Mouse (Mus musculus) olfactory bulb, adult 2 months (tissue): ENCODE results near the gene Tsc22d2.

Source experiments
- CTCF ChIP-seq: fragments of 200-500 bp; IDR thresholded peaks from 2 replicates; pipeline ENCODE4 v1.5.1; 2012; ENCODE audit warnings: low read depth, mild to moderate bottlenecking, low read length, moderate library complexity; ENCODE audit not compliant: insufficient read depth
- POLR2A ChIP-seq: fragments of 200-500 bp; IDR thresholded peaks from 2 replicates; pipeline ENCODE4 v1.6.1; 2012; ENCODE audit warnings: mild to moderate bottlenecking, low read depth, low read length, moderate library complexity; ENCODE audit not compliant: insufficient read depth

DNA sequence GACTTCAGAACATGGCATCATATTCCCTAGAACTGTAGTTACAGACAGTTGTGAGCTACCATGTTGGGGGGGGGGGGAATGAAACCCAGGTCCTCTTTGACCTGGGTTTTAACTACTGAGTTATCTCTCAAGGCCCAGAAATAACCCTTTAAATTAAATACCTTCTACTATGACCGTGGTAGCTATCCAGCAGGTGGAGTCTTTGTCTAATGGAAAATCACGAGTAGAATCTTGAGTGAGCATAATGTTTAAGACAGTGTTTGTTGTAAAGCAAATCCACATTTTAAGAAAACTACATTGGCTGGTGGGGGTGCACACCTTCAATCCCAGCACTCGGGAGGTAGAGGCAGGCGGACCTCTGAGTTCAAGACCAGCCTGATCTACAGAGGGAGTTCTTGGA is 99.0 kb downstream of the Tsc22d2 start:
- TF ChIP-seq POLR2A (no peak), CTCF (no peak)
